8 mouse cellular contexts compared by ENCODE assay signal in the genomic region with DNA sequence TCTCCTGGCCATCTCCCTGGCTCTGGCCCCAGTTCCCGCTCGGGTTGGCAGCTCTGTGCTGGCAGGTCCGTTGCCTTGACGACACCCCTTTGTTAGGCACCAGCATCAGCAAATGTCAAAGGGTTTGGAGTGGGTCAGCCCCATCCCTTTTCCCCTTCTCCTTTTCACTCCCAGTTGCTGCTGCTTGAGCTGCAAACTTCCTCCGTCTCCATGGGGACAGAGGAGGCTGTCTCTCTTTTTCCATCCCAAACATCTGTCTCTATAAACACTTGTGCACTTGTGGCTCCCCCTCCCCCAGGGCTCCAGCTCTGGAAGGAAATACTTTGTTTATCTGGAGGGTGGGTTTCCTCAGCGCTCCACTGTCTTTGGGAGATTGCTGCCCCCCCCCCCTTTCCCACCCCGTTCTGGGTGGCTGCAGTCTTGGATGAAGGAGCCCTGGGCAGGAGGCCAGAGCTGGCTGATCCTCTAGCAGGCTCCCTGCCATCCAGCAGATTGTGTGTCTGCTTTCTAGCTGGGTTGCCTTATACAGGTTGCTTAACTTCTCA. TPM values are rescaled to one million over a fixed set of nuclear protein-coding genes. Genes with fewer than 3 reads are reported as not detected.
DNase-seq lines count a peak whose midpoint lies in the region; ATAC-seq and TF ChIP-seq lines count a peak whose summit lies in the region.

No protein-coding gene starts in this region.

- 4% methylated on average over 7 of the region's 7 CpGs for WGBS in forebrain, embryonic 14.5 days
- 6% methylated on average over 7 of the region's 7 CpGs for WGBS in lung, adult 2 months
- WGBS in olfactory bulb, adult 2 months, result 5% methylated on average over 7 of the region's 7 CpGs

- H3K36me3 ChIP-seq in forebrain, embryonic 14.5 days (ENCODE audit: control insufficient read depth, insufficient read depth, low read length), result no peaks in the 10 kb centered on the region

- 0 out of 2 replicates have a peak overlapping the region, but pooled peaks have one; percentile 0 for H3K9ac ChIP-seq in forebrain, embryonic 14.5 days (ENCODE audit: low read length)

- H3K4me1 ChIP-seq in forebrain, embryonic 14.5 days (ENCODE audit: control insufficient read depth, insufficient read depth, low read length), result peaks cover 19% of the 10 kb centered on the region
- H3K4me1 ChIP-seq in lung, adult 2 months (ENCODE audit: control insufficient read depth, insufficient read depth, low read length), result peaks cover 22% of the 10 kb centered on the region
- peaks cover 38% of the 10 kb centered on the region for H3K4me1 ChIP-seq in olfactory bulb, adult 2 months (ENCODE audit: control insufficient read depth, insufficient read depth, low read length)

- no peak for TF ChIP-seq CTCF in lung, adult 2 months (IDR thresholded peaks at IDR 0.05; ENCODE audit: insufficient read depth, low read length)
- TF ChIP-seq CTCF in olfactory bulb, adult 2 months (IDR thresholded peaks at IDR 0.05; ENCODE audit: insufficient read depth, low read depth, low read length), result no peak

- peak; percentile 89 for ATAC-seq in forebrain, embryonic 14.5 days

- no peak overlapping the region for H3K4me3 ChIP-seq in forebrain, embryonic 14.5 days (ENCODE audit: low read depth, low read length)
- no peak overlapping the region for H3K4me3 ChIP-seq in lung, adult 2 months (replicated peaks; ENCODE audit: extremely low read depth, low read depth, low read length)
- H3K4me3 ChIP-seq in olfactory bulb, adult 2 months (ENCODE audit: insufficient read depth, low read depth, low read length), result no peak overlapping the region

- no peaks in the 10 kb centered on the region for H3K9me3 ChIP-seq in forebrain, embryonic 14.5 days (replicated peaks; ENCODE audit: control insufficient read depth, low read length)

- TF ChIP-seq POLR2A in lung, adult 2 months (IDR thresholded peaks at IDR 0.05; ENCODE audit: borderline replicate concordance, extremely low read depth, low read depth, low read length), result no peak
- no peak for TF ChIP-seq POLR2A in olfactory bulb, adult 2 months (IDR thresholded peaks at IDR 0.05; ENCODE audit: insufficient read depth, low read depth, low read length)

- intact Hi-C loops in heart, postnatal 14 days (cut with DNase I), result no loop called here

- no peaks in the 10 kb centered on the region for H3K27me3 ChIP-seq in forebrain, embryonic 14.5 days (replicated peaks; ENCODE audit: control insufficient read depth, insufficient read depth, low read length)

- H3K4me2 ChIP-seq in forebrain, embryonic 14.5 days (ENCODE audit: low read length), result peak overlapping the region; percentile 31

- DNase-seq in 416B (ENCODE audit: low read depth), result peak; percentile 24
- DNase-seq in cerebellum, adult 11 months, result peak; percentile 71
- peak; percentile 91 for DNase-seq in forebrain, embryonic 14.5 days (ENCODE audit: low spot score)
- peak; percentile 89 to 90 for DNase-seq in heart, postnatal 14 days
- DNase-seq in kidney, postnatal 4 days, result peak; percentile 81 to 87
- DNase-seq in lung, adult 2 months, result peak; percentile 69
- no peak for DNase-seq in thymus, postnatal 0 days (ENCODE audit: low spot score)

- peak overlapping the region; percentile 83 for H3K27ac ChIP-seq in forebrain, embryonic 14.5 days (ENCODE audit: low read depth, low read length)
- H3K27ac ChIP-seq in olfactory bulb, adult 2 months (ENCODE audit: insufficient read depth, low read depth, low read length), result peak overlapping the region; percentile 22; the same call in 1 of the 2 replicates

RNA-seq across cellular contexts. Expression of a gene that starts 30.0 kb away (rescaled TPM):
- 8.1 and 8.7 TPM in 2 replicates for polyA plus RNA-seq in forebrain, embryonic 14.5 days (2014; fragmentation: Nextera tagmentation; extraction: Ambion mirVana)
- total RNA-seq in heart, postnatal 14 days (2021), result 1 to 10 TPM; 4.1 to 5.1 TPM
- polyA plus RNA-seq in lung, adult 2 months (2012; rRNA removed), result 32.1 and 40.6 TPM in 2 replicates
- polyA plus RNA-seq in olfactory bulb, adult 2 months (2012; ENCODE audit: insufficient read depth, insufficient read length, low replicate concordance, missing spikeins), result not detected in 2 replicates
- 25.8 and 26.7 TPM in 2 replicates for polyA plus RNA-seq in thymus, postnatal 0 days (2015; fragmentation: Nextera tagmentation; extraction: Ambion mirVana)

RNA-seq across cellular contexts. Expression of a gene that starts 46.3 kb away (rescaled TPM):
- polyA plus RNA-seq in forebrain, embryonic 14.5 days (2014; fragmentation: Nextera tagmentation; extraction: Ambion mirVana), result 43.1 and 49.2 TPM in 2 replicates
- 10 to 100 TPM; 20.5 to 22.3 TPM for total RNA-seq in heart, postnatal 14 days (2021)
- 83.2 and 104 TPM in 2 replicates for polyA plus RNA-seq in lung, adult 2 months (2012; rRNA removed)
- polyA plus RNA-seq in olfactory bulb, adult 2 months (2012; ENCODE audit: insufficient read depth, insufficient read length, low replicate concordance, missing spikeins), result not detected in 2 replicates
- 54.8 and 55.6 TPM in 2 replicates for polyA plus RNA-seq in thymus, postnatal 0 days (2015; fragmentation: Nextera tagmentation; extraction: Ambion mirVana)
